Mouse (Mus musculus): ENCODE data around the gene Mthfd1l. TPM values are rescaled to one million over a fixed set of nuclear protein-coding genes. Genes with fewer than 3 reads are reported as not detected.

Gene Mthfd1l
- polyA plus RNA-seq, 1 experiment, result 53.6 TPM

- TF ChIP-seq CTCF (IDR thresholded peaks at IDR 0.05; ENCODE audit: low read depth, low read length) (no peak), EP300 (IDR thresholded peaks at IDR 0.05; ENCODE audit: insufficient read depth, low read depth, low read length) (no peak), POLR2A (IDR thresholded peaks at IDR 0.05; ENCODE audit: insufficient read depth, low read length) (no peak)
- H3K36me3 ChIP-seq (ENCODE audit: control insufficient read depth, insufficient read depth, low read length, poor library complexity, severe bottlenecking), result peaks cover 5% of the 10 kb centered on the region; the same call in 1 of the 2 replicates
- no peak overlapping the region for H3K4me3 ChIP-seq (ENCODE audit: low read depth, low read length)
- H3K9me3 ChIP-seq (replicated peaks; ENCODE audit: control insufficient read depth, insufficient read depth, low read length, poor library complexity, severe bottlenecking), result peaks cover 3% of the 10 kb centered on the region; the same call in 1 of the 2 replicates
- H3K4me1 ChIP-seq (ENCODE audit: control insufficient read depth, insufficient read depth, low read length), result peaks cover 4% of the 10 kb centered on the region
- H3K9ac ChIP-seq (ENCODE audit: low read depth, poor library complexity, severe bottlenecking), result no peak overlapping the region
- H3K27me3 ChIP-seq (ENCODE audit: control insufficient read depth, insufficient read depth, low read length, poor library complexity, severe bottlenecking), result no peaks in the 10 kb centered on the region
- peak overlapping the region; percentile 82 for H3K27ac ChIP-seq (ENCODE audit: insufficient read depth, low read length)
Observed at GRCm38 (mm10) chr10:4124148-4124547, 151.2 kb downstream of the Mthfd1l start.

- Histone ChIP-seq H3K9ac (ENCODE audit: low read depth, poor library complexity, severe bottlenecking) (no peak overlapping the region), H3K36me3 (ENCODE audit: control insufficient read depth, insufficient read depth, low read length, poor library complexity, severe bottlenecking) (peaks cover 5% of the 10 kb centered on the region; the same call in 1 of the 2 replicates), H3K27me3 (ENCODE audit: control insufficient read depth, insufficient read depth, low read length, poor library complexity, severe bottlenecking) (no peaks in the 10 kb centered on the region), H3K4me1 (ENCODE audit: control insufficient read depth, insufficient read depth, low read length) (peaks cover 4% of the 10 kb centered on the region), H3K9me3 (replicated peaks; ENCODE audit: control insufficient read depth, insufficient read depth, low read length, poor library complexity, severe bottlenecking) (peaks cover 3% of the 10 kb centered on the region; the same call in 1 of the 2 replicates), H3K4me3 (ENCODE audit: low read depth, low read length) (no peak overlapping the region), H3K27ac (ENCODE audit: insufficient read depth, low read length) (peak overlapping the region; percentile 82)
- TF ChIP-seq EP300 (IDR thresholded peaks at IDR 0.05; ENCODE audit: insufficient read depth, low read depth, low read length) (no peak), CTCF (IDR thresholded peaks at IDR 0.05; ENCODE audit: low read depth, low read length) (no peak), POLR2A (IDR thresholded peaks at IDR 0.05; ENCODE audit: insufficient read depth, low read length) (no peak)
Observed at GRCm38 (mm10) chr10:4125232-4125631, 152.3 kb downstream of the Mthfd1l start.

- no peak overlapping the region; the same call in 1 of the 2 replicates for H3K9ac ChIP-seq (ENCODE audit: low read depth, poor library complexity, severe bottlenecking)
- peak overlapping the region; percentile 78 for H3K27ac ChIP-seq (ENCODE audit: insufficient read depth, low read length)
- H3K4me1 ChIP-seq (ENCODE audit: control insufficient read depth, insufficient read depth, low read length), result peaks cover 4% of the 10 kb centered on the region
- TF ChIP-seq CTCF (IDR thresholded peaks at IDR 0.05; ENCODE audit: low read depth, low read length), result no peak
- peak; percentile 51; the same call in 1 of the 2 replicates for TF ChIP-seq EP300 (IDR thresholded peaks at IDR 0.05; ENCODE audit: insufficient read depth, low read depth, low read length)
- H3K9me3 ChIP-seq (replicated peaks; ENCODE audit: control insufficient read depth, insufficient read depth, low read length, poor library complexity, severe bottlenecking), result no peaks in the 10 kb centered on the region; the same call in 1 of the 2 replicates
- no peaks in the 10 kb centered on the region for H3K27me3 ChIP-seq (ENCODE audit: control insufficient read depth, insufficient read depth, low read length, poor library complexity, severe bottlenecking)
- H3K36me3 ChIP-seq (ENCODE audit: control insufficient read depth, insufficient read depth, low read length, poor library complexity, severe bottlenecking), result peaks cover 3% of the 10 kb centered on the region; the same call in 1 of the 2 replicates
- H3K4me3 ChIP-seq (ENCODE audit: low read depth, low read length), result no peak overlapping the region
Observed at GRCm38 (mm10) chr10:4126335-4127012, 153.6 kb downstream of the Mthfd1l start.

GRCm38 (mm10) chr10:4128411-4128810 lies 155.5 kb downstream of the Mthfd1l start:
- Histone ChIP-seq H3K36me3 (ENCODE audit: control insufficient read depth, insufficient read depth, low read length, poor library complexity, severe bottlenecking) (no peaks in the 10 kb centered on the region), H3K27ac (ENCODE audit: insufficient read depth, low read length) (no peak overlapping the region), H3K4me3 (ENCODE audit: low read depth, low read length) (no peak overlapping the region), H3K9me3 (replicated peaks; ENCODE audit: control insufficient read depth, insufficient read depth, low read length, poor library complexity, severe bottlenecking) (no peaks in the 10 kb centered on the region), H3K9ac (ENCODE audit: low read depth, poor library complexity, severe bottlenecking) (no peak overlapping the region), H3K27me3 (ENCODE audit: control insufficient read depth, insufficient read depth, low read length, poor library complexity, severe bottlenecking) (no peaks in the 10 kb centered on the region), H3K4me1 (ENCODE audit: control insufficient read depth, insufficient read depth, low read length) (peaks cover 4% of the 10 kb centered on the region)
- TF ChIP-seq CTCF (IDR thresholded peaks at IDR 0.05; ENCODE audit: low read depth, low read length), result no peak
- no peak for TF ChIP-seq EP300 (IDR thresholded peaks at IDR 0.05; ENCODE audit: insufficient read depth, low read depth, low read length)
- TF ChIP-seq POLR2A (IDR thresholded peaks at IDR 0.05; ENCODE audit: insufficient read depth, low read length), result no peak

- Histone ChIP-seq H3K4me1 (ENCODE audit: control insufficient read depth, insufficient read depth, low read length) (peaks cover 4% of the 10 kb centered on the region), H3K9ac (ENCODE audit: low read depth, poor library complexity, severe bottlenecking) (no peak overlapping the region), H3K27ac (ENCODE audit: insufficient read depth, low read length) (no peak overlapping the region), H3K36me3 (ENCODE audit: control insufficient read depth, insufficient read depth, low read length, poor library complexity, severe bottlenecking) (no peaks in the 10 kb centered on the region; the same call in 1 of the 2 replicates), H3K9me3 (replicated peaks; ENCODE audit: control insufficient read depth, insufficient read depth, low read length, poor library complexity, severe bottlenecking) (no peaks in the 10 kb centered on the region), H3K27me3 (ENCODE audit: control insufficient read depth, insufficient read depth, low read length, poor library complexity, severe bottlenecking) (no peaks in the 10 kb centered on the region), H3K4me3 (ENCODE audit: low read depth, low read length) (no peak overlapping the region)
- no peak for TF ChIP-seq POLR2A (IDR thresholded peaks at IDR 0.05; ENCODE audit: insufficient read depth, low read length)
- TF ChIP-seq EP300 (IDR thresholded peaks at IDR 0.05; ENCODE audit: insufficient read depth, low read depth, low read length), result no peak
- no peak for TF ChIP-seq CTCF (IDR thresholded peaks at IDR 0.05; ENCODE audit: low read depth, low read length)
Observed at GRCm38 (mm10) chr10:4128915-4129314, 156.0 kb downstream of the Mthfd1l start.

- no peak overlapping the region for H3K4me3 ChIP-seq (ENCODE audit: low read depth, low read length)
- TF ChIP-seq EP300 (IDR thresholded peaks at IDR 0.05; ENCODE audit: insufficient read depth, low read depth, low read length) (no peak), CTCF (IDR thresholded peaks at IDR 0.05; ENCODE audit: low read depth, low read length) (no peak), POLR2A (IDR thresholded peaks at IDR 0.05; ENCODE audit: insufficient read depth, low read length) (no peak)
Observed at GRCm38 (mm10) chr10:4129461-4129860, 156.5 kb downstream of the Mthfd1l start.

More at GRCm38 (mm10) chr10:4129461-4129860, 156.5 kb downstream of the Mthfd1l start:
- no peaks in the 10 kb centered on the region for H3K9me3 ChIP-seq (replicated peaks; ENCODE audit: control insufficient read depth, insufficient read depth, low read length, poor library complexity, severe bottlenecking)
- H3K4me1 ChIP-seq (ENCODE audit: control insufficient read depth, insufficient read depth, low read length), result no peaks in the 10 kb centered on the region
- H3K27me3 ChIP-seq (ENCODE audit: control insufficient read depth, insufficient read depth, low read length, poor library complexity, severe bottlenecking), result no peaks in the 10 kb centered on the region
- H3K27ac ChIP-seq (ENCODE audit: insufficient read depth, low read length), result no peak overlapping the region
- H3K9ac ChIP-seq (ENCODE audit: low read depth, poor library complexity, severe bottlenecking), result no peak overlapping the region
- no peaks in the 10 kb centered on the region; the same call in 1 of the 2 replicates for H3K36me3 ChIP-seq (ENCODE audit: control insufficient read depth, insufficient read depth, low read length, poor library complexity, severe bottlenecking)
